Mouse (Mus musculus) MEL (cell line): ENCODE results near the gene Slc20a1. TPM values are rescaled to one million over a fixed set of nuclear protein-coding genes. Genes with fewer than 3 reads are reported as not detected.

ENCODE experiments used
- DNase-seq: peaks from one replicate; pipeline ENCODE4 v3.0.0; 2011; ENCODE audit warnings: low read depth, low spot score
- H3K27ac ChIP-seq: 2 replicates; pipeline ENCODE4 v1.5.1; 2012; ENCODE audit warnings: low read depth, mild to moderate bottlenecking, control low read depth, low read length, moderate library complexity; ENCODE audit not compliant: control insufficient read depth
- H3K27me3 ChIP-seq, 2 experiments: fragments of 150-350 bp in 1 of 2; sonication (generic) in 1 of 2; 2 replicates each; pipeline ENCODE4 v1.6.1; 2012; ENCODE audit warnings: low read length in 2 of 2, mild to moderate bottlenecking in 2 of 2, improper control_type of control experiment in 1 of 2, moderate library complexity in 1 of 2; ENCODE audit not compliant: insufficient read depth in 2 of 2, control insufficient read depth in 1 of 2
- H3K36me3 ChIP-seq, 2 experiments: 2 replicates each; pipeline ENCODE4 v1.6.1; 2012 to 2014; ENCODE audit warnings: low read length in 2 of 2, improper control_type of control experiment in 1 of 2, inconsistent platforms in 1 of 2, mild to moderate bottlenecking in 1 of 2; ENCODE audit not compliant: insufficient read depth in 2 of 2, control insufficient read depth in 1 of 2
- H3K4me1 ChIP-seq, 2 experiments: fragments of 150-350 bp in 1 of 2; sonication (generic) in 1 of 2; 2 replicates each; pipeline ENCODE4 v1.6.1; 2012; ENCODE audit warnings: low read length in 2 of 2, improper control_type of control experiment in 1 of 2, mild to moderate bottlenecking in 1 of 2; ENCODE audit not compliant: insufficient read depth in 2 of 2, control insufficient read depth in 1 of 2
- H3K4me3 ChIP-seq, 2 experiments: fragments of 150-350 bp in 1 of 2; sonication (generic) in 1 of 2; 2 replicates each; pipeline ENCODE4 v1.5.1; 2012; ENCODE audit warnings: low read depth in 2 of 2, low read length in 2 of 2, mild to moderate bottlenecking in 2 of 2, moderate library complexity in 2 of 2, control low read depth in 1 of 2, improper control_type of control experiment in 1 of 2; ENCODE audit not compliant: control insufficient read depth in 1 of 2, insufficient read depth in 1 of 2
- H3K79me2 ChIP-seq: 2 replicates; pipeline ENCODE4 v1.6.1; 2012; ENCODE audit warnings: mild to moderate bottlenecking, low read length, moderate library complexity; ENCODE audit not compliant: control insufficient read depth, poor library complexity, insufficient read depth
- H3K9ac ChIP-seq: 2 replicates; pipeline ENCODE4 v1.6.1; 2012; ENCODE audit warnings: low read depth, mild to moderate bottlenecking, control low read depth, low read length, moderate library complexity; ENCODE audit not compliant: control insufficient read depth, poor library complexity, severe bottlenecking
- H3K9me3 ChIP-seq: fragments of 150-350 bp; sonication (generic); replicated peaks from 2 replicates; pipeline ENCODE4 v1.6.1; 2012; ENCODE audit warnings: mild to moderate bottlenecking, low read length, improper control_type of control experiment, moderate library complexity; ENCODE audit not compliant: insufficient read depth
- BHLHE40 ChIP-seq: IDR thresholded peaks from 2 replicates; pipeline ENCODE4 v1.6.1; 2012; ENCODE audit warnings: low read depth, mild to moderate bottlenecking, inconsistent platforms, low read length, improper control_type of control experiment, borderline replicate concordance
- CHD1 ChIP-seq: IDR thresholded peaks from 2 replicates; pipeline ENCODE4 v1.6.1; 2012; ENCODE audit warnings: low read depth, mild to moderate bottlenecking, inconsistent platforms, low read length, improper control_type of control experiment
- E2F4 ChIP-seq: IDR thresholded peaks from 2 replicates; pipeline ENCODE4 v1.6.1; 2011; ENCODE audit warnings: low read depth, low read length, improper control_type of control experiment, borderline replicate concordance
- ETS1 ChIP-seq: IDR thresholded peaks from 2 replicates; pipeline ENCODE4 v1.6.1; 2012; ENCODE audit warnings: low read depth, mild to moderate bottlenecking, inconsistent platforms, low read length, improper control_type of control experiment, moderate library complexity
- GABPA ChIP-seq: IDR thresholded peaks from 2 replicates; pipeline ENCODE4 v1.6.1; 2012; ENCODE audit warnings: low read depth, mild to moderate bottlenecking, inconsistent platforms, low read length, improper control_type of control experiment, moderate library complexity
- HCFC1 ChIP-seq: IDR thresholded peaks from 2 replicates; pipeline ENCODE4 v1.6.1; 2012; ENCODE audit warnings: low read depth, mild to moderate bottlenecking, inconsistent platforms, low read length, improper control_type of control experiment, moderate library complexity
- JUND ChIP-seq: IDR thresholded peaks from 2 replicates; pipeline ENCODE4 v1.6.1; 2011; ENCODE audit warnings: low read depth, mild to moderate bottlenecking, improper control_type of control experiment, low read length
- MYB ChIP-seq: IDR thresholded peaks from 2 replicates; pipeline ENCODE4 v1.6.1; 2011; ENCODE audit warnings: mild to moderate bottlenecking, low read depth, low read length, improper control_type of control experiment
- MYC ChIP-seq: IDR thresholded peaks from 2 replicates; pipeline ENCODE4 v1.6.1; 2011; ENCODE audit warnings: low read depth, mild to moderate bottlenecking, low read length, improper control_type of control experiment, moderate library complexity
- POLR2A ChIP-seq, 2 experiments: IDR thresholded peaks; 2 replicates each; pipeline ENCODE4 v1.6.1; 2011 to 2012; ENCODE audit warnings: low read length in 2 of 2, mild to moderate bottlenecking in 2 of 2, control low read depth in 1 of 2, improper control_type of control experiment in 1 of 2, low read depth in 1 of 2, moderate library complexity in 1 of 2; ENCODE audit not compliant: control insufficient read depth in 1 of 2, insufficient read depth in 1 of 2, poor library complexity in 1 of 2
- POLR2AphosphoS2 ChIP-seq: IDR thresholded peaks from 2 replicates; pipeline ENCODE4 v1.6.1; 2011; ENCODE audit warnings: low read length, improper control_type of control experiment
- POLR2AphosphoS5 ChIP-seq: IDR thresholded peaks from 2 replicates; pipeline ENCODE4 v1.6.1; 2012; ENCODE audit warnings: low read depth, borderline replicate concordance, mild to moderate bottlenecking, inconsistent platforms, low read length, moderate library complexity, mixed read lengths
- RAD21 ChIP-seq: IDR thresholded peaks from 2 replicates; pipeline ENCODE4 v1.6.1; 2011; ENCODE audit warnings: mild to moderate bottlenecking, low read depth, low read length, improper control_type of control experiment
- SIN3A ChIP-seq: IDR thresholded peaks from 2 replicates; pipeline ENCODE4 v1.6.1; 2012; ENCODE audit warnings: low read length, improper control_type of control experiment, inconsistent platforms
- TAL1 ChIP-seq: IDR thresholded peaks from 2 replicates; pipeline ENCODE4 v1.6.1; 2012; ENCODE audit warnings: mild to moderate bottlenecking, inconsistent platforms, low read length, moderate library complexity, mixed read lengths
- TBP ChIP-seq: IDR thresholded peaks from 2 replicates; pipeline ENCODE4 v1.8.0; 2011; ENCODE audit warnings: low read depth, low read length, improper control_type of control experiment
- TCF12 ChIP-seq: IDR thresholded peaks from 2 replicates; pipeline ENCODE4 v1.6.1; 2014; ENCODE audit warnings: low read depth, mild to moderate bottlenecking, inconsistent platforms, low read length, improper control_type of control experiment, moderate library complexity
- UBTF ChIP-seq: IDR thresholded peaks from 2 replicates; pipeline ENCODE4 v1.6.1; 2012; ENCODE audit warnings: low read depth, mild to moderate bottlenecking, inconsistent platforms, low read length, improper control_type of control experiment, moderate library complexity, borderline replicate concordance; ENCODE audit not compliant: insufficient read depth
- ZC3H11A ChIP-seq: IDR thresholded peaks from 2 replicates; pipeline ENCODE4 v1.6.1; 2012; ENCODE audit warnings: low read depth, mild to moderate bottlenecking, inconsistent platforms, low read length, improper control_type of control experiment
- ZNF384 ChIP-seq: IDR thresholded peaks from 2 replicates; pipeline ENCODE4 v1.6.1; 2012; ENCODE audit warnings: low read depth, mild to moderate bottlenecking, inconsistent platforms, low read length, improper control_type of control experiment
- polyA plus RNA-seq, 2 experiments: library from polyadenylated mRNA; stranded (reverse) in 1 of 2; unstranded in 1 of 2; fragments of >175 nt in 1 of 2; fragments of >200 nt in 1 of 2; gene quantifications; 2 replicates each; pipeline versions ENCODE4 v1.2.1 to v1.2.4; 2012; ENCODE audit warnings: low replicate concordance in 2 of 2, low read depth in 1 of 2; ENCODE audit not compliant: insufficient read length in 2 of 2, insufficient read depth in 1 of 2, missing spikeins in 1 of 2
- total RNA-seq: library from RNA; depleted of rRNA; stranded (reverse); fragments of 300-350 nt; gene quantifications from 2 replicates; pipeline ENCODE4 v1.2.3, GENCODE M21; 2012

The Slc20a1 gene
- total and polyA plus RNA-seq, 3 experiments = 69.4 to 80.7 TPM; not detected in 1

DNA sequence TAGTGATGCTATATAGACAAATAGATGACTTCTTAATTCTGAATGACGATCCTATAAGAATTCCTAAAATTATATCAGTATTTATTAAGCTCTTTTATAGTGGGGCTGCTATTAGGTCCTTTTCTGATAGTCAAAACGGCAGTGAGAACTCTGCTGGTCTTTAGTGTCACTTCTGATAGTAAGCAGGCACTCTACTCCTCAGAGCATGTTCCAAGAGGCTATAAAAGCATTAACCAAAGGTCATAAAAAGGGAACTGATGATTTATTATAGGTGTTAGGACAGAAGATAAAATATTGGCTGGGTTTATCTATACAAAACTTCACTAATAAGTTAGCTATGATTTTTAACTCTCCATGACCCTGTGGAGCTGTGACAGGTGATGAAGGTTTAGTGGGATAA is 55.5 kb downstream of the Slc20a1 start:
- no peaks in the 10 kb centered on the region for H3K36me3 ChIP-seq
- no peaks in the 10 kb centered on the region for H3K27me3 ChIP-seq
- no peak overlapping the region for H3K9ac ChIP-seq
- no peaks in the 10 kb centered on the region for H3K4me1 ChIP-seq
- TF ChIP-seq HCFC1 (no peak), POLR2AphosphoS5 (no peak), E2F4 (no peak), POLR2A (IDR thresholded peaks at IDR 0.05; ENCODE audit: control insufficient read depth in 1 of 2, insufficient read depth in 1 of 2, low read depth in 1 of 2, low read length in 2 of 2, poor library complexity in 1 of 2) (no peak), ZNF384 (no peak), TBP (no peak), UBTF (no peak), TAL1 (no peak), BHLHE40 (no peak), MYC (no peak), JUND (no peak), ZC3H11A (no peak), CHD1 (no peak), POLR2AphosphoS2 (no peak), TCF12 (no peak), RAD21 (no peak), SIN3A (no peak)
- H3K9me3 ChIP-seq = no peaks in the 10 kb centered on the region
- no peaks in the 10 kb centered on the region for H3K79me2 ChIP-seq
- no peak for DNase-seq
- H3K27ac ChIP-seq = no peak overlapping the region
- H3K4me3 ChIP-seq = no peak overlapping the region

DNA sequence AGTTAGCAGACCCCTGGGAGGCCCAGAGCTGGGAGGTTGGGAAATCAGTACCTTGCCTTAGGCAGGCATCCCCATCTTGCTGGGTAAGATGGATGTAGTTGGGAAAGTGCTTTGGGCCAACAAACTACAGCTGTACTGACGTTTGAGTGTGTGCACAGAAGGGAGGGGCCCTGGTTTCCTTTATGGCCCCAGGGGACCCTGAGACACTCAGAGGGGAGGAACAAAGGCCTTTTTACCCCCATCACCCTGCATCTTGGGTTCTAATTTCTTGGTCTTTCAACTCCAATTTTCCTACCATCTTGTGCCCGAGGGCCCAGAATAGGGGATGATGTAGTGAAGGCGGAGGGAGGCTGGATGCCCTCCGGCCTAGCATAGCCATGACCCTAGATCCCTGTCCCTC is 57.4 kb downstream of the Slc20a1 start:
- Histone ChIP-seq H3K4me3 (no peak overlapping the region), H3K36me3 (no peaks in the 10 kb centered on the region), H3K9ac (no peak overlapping the region), H3K4me1 (no peaks in the 10 kb centered on the region), H3K9me3 (no peaks in the 10 kb centered on the region), H3K79me2 (no peaks in the 10 kb centered on the region), H3K27ac (no peak overlapping the region), H3K27me3 (no peaks in the 10 kb centered on the region)
- DNase-seq = no peak
- TF ChIP-seq MYC = no peak
- TF ChIP-seq MYB = no peak
- no peak for TF ChIP-seq ETS1
- TF ChIP-seq GABPA = no peak
